Mouse (Mus musculus) lung, embryonic 14.5 days (tissue): ENCODE measurements at regions not wholly inside any gene's neighbourhood (a gene's known extent, or its start where the extent isn't known, plus 50 kb on each side); places are given as distances from the start of the nearest gene placed in this dataset.

Source experiments
- ATAC-seq: fragments of 200-750 bp; cut with Nextera tagmentation; 2 replicates; pipeline ENCODE4 v1.8.0; 2017; ENCODE audit warnings: mild to moderate bottlenecking, moderate TSS enrichment, moderate library complexity; ENCODE audit not compliant: insufficient read depth
- DNase-seq: peaks from one replicate; pipeline ENCODE4 v3.0.0-alpha.2; 2015
- H3K27ac ChIP-seq: fragments of 300-500 bp; sonication (generic); 2 replicates; pipeline ENCODE4 v1.5.1; 2014; ENCODE audit warnings: low read depth, mild to moderate bottlenecking, moderate library complexity
- H3K27me3 ChIP-seq: fragments of 300-500 bp; sonication (generic); 2 replicates; pipeline ENCODE4 v1.6.1; 2014; ENCODE audit warnings: low read length, control low read depth; ENCODE audit not compliant: insufficient read depth
- H3K36me3 ChIP-seq: fragments of 300-500 bp; sonication (generic); 2 replicates; pipeline ENCODE4 v1.6.1; 2014; ENCODE audit warnings: control low read depth; ENCODE audit not compliant: insufficient read depth
- H3K4me1 ChIP-seq: fragments of 300-500 bp; sonication (generic); 2 replicates; pipeline ENCODE4 v1.6.1; 2014; ENCODE audit warnings: antibody characterized with exemption, control low read depth; ENCODE audit not compliant: insufficient read depth
- H3K4me2 ChIP-seq: fragments of 300-500 bp; sonication (generic); 2 replicates; pipeline ENCODE4 v1.6.1; 2014; ENCODE audit warnings: mild to moderate bottlenecking
- H3K4me3 ChIP-seq: fragments of 300-500 bp; sonication (generic); 2 replicates; pipeline ENCODE4 v1.5.1; 2014; ENCODE audit warnings: low read depth, low read length
- H3K9ac ChIP-seq: fragments of 300-500 bp; sonication (generic); 2 replicates; pipeline ENCODE4 v1.6.1; 2014
- H3K9me3 ChIP-seq: fragments of 300-500 bp; sonication (generic); 2 replicates; pipeline ENCODE4 v1.6.1; 2016; ENCODE audit warnings: low read depth, low read length, control low read depth
- CTCF ChIP-seq: IDR thresholded peaks from 2 replicates; pipeline ENCODE4 v1.5.1; 2016; ENCODE audit warnings: antibody characterized with exemption, low read depth
- WGBS: fragments of 180-500 bp; shearing (Covaris S2); extraction: QIAGEN DNeasy Blood & Tissue Kit; methylation state at CpG from one replicate; pipeline ENCODE4 v1.1.7; 2014; 5-methylcytosine and 5-hydroxymethylcytosine counted together

- Histone ChIP-seq H3K9ac (no peak overlapping the region), H3K27me3 (no peaks in the 10 kb centered on the region), H3K4me3 (no peak overlapping the region), H3K36me3 (no peaks in the 10 kb centered on the region), H3K27ac (no peak overlapping the region), H3K4me1 (no peaks in the 10 kb centered on the region), H3K4me2 (no peak overlapping the region), H3K9me3 (no peaks in the 10 kb centered on the region)
- ATAC-seq (no peak), DNase-seq (no peak)
- WGBS: 58% methylated on average over 1 of the region's 1 CpGs
- TF ChIP-seq CTCF: no peak
These were observed 267.5 kb downstream of the Trim52 start for GRCm38 (mm10) chr14:106373451-106373850.

DNA sequence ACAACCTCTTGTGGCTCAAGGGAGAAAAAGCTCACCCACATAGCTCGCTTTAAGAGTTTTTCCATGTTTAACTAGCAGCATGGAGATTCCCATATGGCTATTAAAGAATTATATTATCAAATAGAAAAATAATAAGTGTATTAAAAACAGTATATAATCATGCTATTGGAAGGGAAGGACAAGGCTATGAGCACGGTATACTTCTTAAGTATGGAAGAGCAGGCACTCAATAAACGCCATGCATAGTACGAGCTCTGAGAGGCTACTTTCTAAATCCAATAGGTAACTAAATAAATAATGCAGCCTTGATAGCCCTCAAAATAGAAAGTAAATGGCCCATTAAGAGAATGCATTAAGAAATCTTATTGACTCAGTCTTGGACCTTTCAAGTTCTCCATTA lies 273.6 kb downstream of the Trim52 start:
- H3K4me3 ChIP-seq: no peak overlapping the region
- H3K27ac ChIP-seq: no peak overlapping the region
- no peak overlapping the region for H3K9ac ChIP-seq
- no peaks in the 10 kb centered on the region for H3K27me3 ChIP-seq
- H3K4me2 ChIP-seq: no peak overlapping the region
- no peaks in the 10 kb centered on the region for H3K36me3 ChIP-seq
- no peak for DNase-seq
- no peaks in the 10 kb centered on the region for H3K9me3 ChIP-seq
- TF ChIP-seq CTCF: no peak
- WGBS: 77% methylated on average over 4 of the region's 4 CpGs
- ATAC-seq: no peak
- H3K4me1 ChIP-seq: no peaks in the 10 kb centered on the region

DNA sequence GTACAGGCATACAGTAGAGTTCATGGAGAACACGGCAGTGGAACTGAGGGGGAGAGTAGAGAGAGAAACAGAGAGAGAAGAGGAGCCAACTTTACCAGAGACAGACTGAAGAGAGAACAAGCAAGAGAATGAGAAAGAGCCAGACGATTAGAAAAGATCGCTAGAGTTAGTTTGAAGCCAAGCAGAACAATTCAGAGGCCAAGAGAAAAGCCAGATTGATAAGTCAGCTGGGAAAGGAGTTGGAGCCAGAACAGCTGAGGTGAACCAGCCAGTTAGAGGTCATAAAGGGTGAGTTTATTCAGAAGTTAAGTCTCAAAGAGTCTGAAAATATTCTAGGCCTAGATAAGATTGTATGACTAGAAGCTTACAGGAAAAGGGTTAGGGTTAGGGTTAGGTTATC lies 281.7 kb downstream of the Trim52 start:
- ATAC-seq (no peak), DNase-seq (no peak)
- Histone ChIP-seq H3K9me3 (no peaks in the 10 kb centered on the region), H3K27ac (no peak overlapping the region), H3K9ac (no peak overlapping the region), H3K27me3 (no peaks in the 10 kb centered on the region), H3K4me3 (no peak overlapping the region), H3K4me1 (no peaks in the 10 kb centered on the region), H3K36me3 (no peaks in the 10 kb centered on the region), H3K4me2 (no peak overlapping the region)
- no peak for TF ChIP-seq CTCF
- 52% methylated on average over 3 of the region's 3 CpGs for WGBS

DNA sequence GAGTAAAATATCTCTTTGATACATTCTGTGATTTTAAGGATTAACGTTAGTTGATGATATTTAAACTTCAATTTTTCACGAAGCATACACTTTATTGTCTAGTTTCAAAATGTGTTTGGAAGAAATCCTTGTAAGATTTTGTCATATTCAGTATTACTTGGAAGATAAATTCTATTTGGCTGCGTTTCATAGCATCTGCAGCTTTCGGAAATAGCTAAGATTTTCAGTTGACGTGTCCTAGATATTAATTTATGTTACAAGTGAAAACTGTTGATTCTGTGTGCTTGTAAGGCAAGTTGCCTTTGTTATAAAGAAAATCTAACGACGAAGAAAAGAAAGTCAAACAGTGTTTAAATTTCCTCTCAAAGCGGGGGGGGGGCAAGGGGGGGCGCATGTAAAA lies 284.5 kb downstream of the Trim52 start:
- H3K36me3 ChIP-seq: no peaks in the 10 kb centered on the region
- H3K27ac ChIP-seq: no peak overlapping the region
- ATAC-seq (no peak), DNase-seq (peak; percentile 78)
- 32% methylated on average over 9 of the region's 9 CpGs for WGBS
- 0 out of 2 replicates have a peak, but pooled peaks cover 4% of the 10 kb centered on the region for H3K4me1 ChIP-seq
- H3K4me3 ChIP-seq: no peak overlapping the region
- 0 out of 2 replicates have a peak overlapping the region, but pooled peaks have one; percentile 8 for H3K4me2 ChIP-seq
- no peaks in the 10 kb centered on the region for H3K9me3 ChIP-seq
- TF ChIP-seq CTCF: no peak
- H3K27me3 ChIP-seq: no peaks in the 10 kb centered on the region
- no peak overlapping the region for H3K9ac ChIP-seq

GRCm38 (mm10) chr14:106393978-106394377 lies 288.0 kb downstream of the Trim52 start:
- no peak overlapping the region for H3K4me2 ChIP-seq
- H3K9me3 ChIP-seq: no peaks in the 10 kb centered on the region
- H3K27ac ChIP-seq: no peak overlapping the region
- WGBS: 21% methylated on average over 4 of the region's 4 CpGs
- H3K4me1 ChIP-seq: 0 out of 2 replicates have a peak, but pooled peaks cover 4% of the 10 kb centered on the region
- H3K9ac ChIP-seq: no peak overlapping the region
- peak; percentile 63; the same call in 1 of the 2 replicates for ATAC-seq
- no peaks in the 10 kb centered on the region for H3K36me3 ChIP-seq
- DNase-seq: peak; percentile 26
- no peak for TF ChIP-seq CTCF
- no peaks in the 10 kb centered on the region for H3K27me3 ChIP-seq
- no peak overlapping the region for H3K4me3 ChIP-seq

- peak; percentile 50 for DNase-seq
- H3K4me3 ChIP-seq: no peak overlapping the region
- H3K9ac ChIP-seq: no peak overlapping the region
- TF ChIP-seq CTCF: no peak
- no peaks in the 10 kb centered on the region for H3K4me1 ChIP-seq
- 70% methylated on average over 2 of the region's 2 CpGs for WGBS
- no peak overlapping the region for H3K27ac ChIP-seq
- no peak overlapping the region for H3K4me2 ChIP-seq
- H3K36me3 ChIP-seq: no peaks in the 10 kb centered on the region
- no peaks in the 10 kb centered on the region for H3K27me3 ChIP-seq
- no peaks in the 10 kb centered on the region for H3K9me3 ChIP-seq
- ATAC-seq: no peak
These were observed 307.0 kb downstream of the Trim52 start for GRCm38 (mm10) chr14:106412917-106413558.

GRCm38 (mm10) chr14:106424714-106425113 lies 318.7 kb downstream of the Trim52 start:
- 47% methylated on average over 4 of the region's 4 CpGs for WGBS
- no peak; the same call in 1 of the 2 replicates for ATAC-seq
- H3K4me1 ChIP-seq: no peaks in the 10 kb centered on the region
- no peak overlapping the region for H3K9ac ChIP-seq
- peak; percentile 48 for DNase-seq
- H3K9me3 ChIP-seq: no peaks in the 10 kb centered on the region
- H3K4me2 ChIP-seq: no peak overlapping the region
- H3K36me3 ChIP-seq: no peaks in the 10 kb centered on the region
- H3K4me3 ChIP-seq: no peak overlapping the region
- TF ChIP-seq CTCF: no peak
- H3K27ac ChIP-seq: no peak overlapping the region
- no peaks in the 10 kb centered on the region for H3K27me3 ChIP-seq
